Mouse (Mus musculus): ENCODE measurements around the gene Zfp651. TPM values are rescaled to one million over a fixed set of nuclear protein-coding genes. Genes with fewer than 3 reads are reported as not detected.

Zfp651 gene
- total and polyA plus RNA-seq, 2 experiments from 2014 or later, result 13.2 to 34.5 TPM

- DNase-seq (ENCODE audit: low spot score) (peak; percentile 78), ATAC-seq (ENCODE audit: insufficient read depth, low read depth) (peak; percentile 58)
- 3% methylated on average over 5 of the region's 5 CpGs for WGBS
- H3K9ac ChIP-seq (replicated peaks; ENCODE audit: low read depth, low read length), result no peak overlapping the region
- 0 out of 2 replicates have a peak, but pooled peaks cover 7% of the 10 kb centered on the region for H3K36me3 ChIP-seq (replicated peaks; ENCODE audit: control insufficient read depth, insufficient read depth, low read length)
- H3K27ac ChIP-seq (ENCODE audit: low read depth), result peak overlapping the region; percentile 92
- H3K9me3 ChIP-seq (replicated peaks; ENCODE audit: control insufficient read depth, low read length), result no peaks in the 10 kb centered on the region
- H3K4me3 ChIP-seq (ENCODE audit: low read depth, low read length), result peak overlapping the region; percentile 43
- no peak for TF ChIP-seq EP300 (IDR thresholded peaks at IDR 0.05; ENCODE audit: low read depth)
- TF ChIP-seq CTCF (IDR thresholded peaks at IDR 0.05; ENCODE audit: low read depth), result no peak
- H3K27me3 ChIP-seq (ENCODE audit: control insufficient read depth, insufficient read depth, low read length), result no peaks in the 10 kb centered on the region
- H3K4me2 ChIP-seq (ENCODE audit: low read depth, low read length), result peak overlapping the region; percentile 72
- peaks cover 33% of the 10 kb centered on the region for H3K4me1 ChIP-seq (ENCODE audit: control insufficient read depth, insufficient read depth)
Observed at GRCm38 (mm10) chr9:121791206-121791605, 32.1 kb downstream of the Zfp651 start.

GRCm38 (mm10) chr9:121791757-121792521, 32.8 kb downstream of the Zfp651 start, which contains the start of gene Hhatl:
Gene Hhatl, minus strand, starts transcription at chr9:121792507.
- no peaks in the 10 kb centered on the region for H3K27me3 ChIP-seq (ENCODE audit: control insufficient read depth, insufficient read depth, low read length)
- WGBS, result 22% methylated on average over 23 of the region's 24 CpGs
- TF ChIP-seq CTCF (IDR thresholded peaks at IDR 0.05; ENCODE audit: low read depth) (0 out of 2 replicates have a peak, but pooled peaks have one; percentile 1), EP300 (IDR thresholded peaks at IDR 0.05; ENCODE audit: low read depth) (no peak)
- peak within 1 kb of the TSS; percentile 92 for H3K27ac ChIP-seq (ENCODE audit: low read depth)
- H3K4me2 ChIP-seq (ENCODE audit: low read depth, low read length), result peak within 1 kb of the TSS; percentile 72
- no peaks in the 10 kb centered on the region for H3K9me3 ChIP-seq (replicated peaks; ENCODE audit: control insufficient read depth, low read length)
- H3K4me3 ChIP-seq (ENCODE audit: low read depth, low read length), result peak within 1 kb of the TSS; percentile 43
- DNase-seq (ENCODE audit: low spot score) (peak; percentile 44), ATAC-seq (ENCODE audit: insufficient read depth, low read depth) (peak; percentile 60)
- 0 out of 2 replicates have a peak, but pooled peaks cover 7% of the 10 kb centered on the region for H3K36me3 ChIP-seq (replicated peaks; ENCODE audit: control insufficient read depth, insufficient read depth, low read length)
- peak within 1 kb of the TSS; percentile 47 for H3K9ac ChIP-seq (replicated peaks; ENCODE audit: low read depth, low read length)
- peaks cover 33% of the 10 kb centered on the region for H3K4me1 ChIP-seq (ENCODE audit: control insufficient read depth, insufficient read depth)

- no peak overlapping the region for H3K4me3 ChIP-seq (ENCODE audit: low read depth, low read length)
- no peak overlapping the region for H3K4me2 ChIP-seq (ENCODE audit: low read depth, low read length)
- no peak overlapping the region for H3K9ac ChIP-seq (replicated peaks; ENCODE audit: low read depth, low read length)
- H3K9me3 ChIP-seq (replicated peaks; ENCODE audit: control insufficient read depth, low read length), result no peaks in the 10 kb centered on the region
- H3K4me1 ChIP-seq (ENCODE audit: control insufficient read depth, insufficient read depth), result peaks cover 40% of the 10 kb centered on the region
- peak; percentile 66 for ATAC-seq (ENCODE audit: insufficient read depth, low read depth)
- 67% methylated on average over 1 of the region's 1 CpGs for WGBS
- DNase-seq (ENCODE audit: low spot score), result peak; percentile 67
- H3K27me3 ChIP-seq (ENCODE audit: control insufficient read depth, insufficient read depth, low read length), result no peaks in the 10 kb centered on the region
- H3K27ac ChIP-seq (ENCODE audit: low read depth), result peak overlapping the region; percentile 76
- H3K36me3 ChIP-seq (replicated peaks; ENCODE audit: control insufficient read depth, insufficient read depth, low read length), result no peaks in the 10 kb centered on the region
- TF ChIP-seq EP300 (IDR thresholded peaks at IDR 0.05; ENCODE audit: low read depth), result no peak
- TF ChIP-seq CTCF (IDR thresholded peaks at IDR 0.05; ENCODE audit: low read depth), result no peak
Observed at GRCm38 (mm10) chr9:121794972-121795539, 35.9 kb downstream of the Zfp651 start.

GRCm38 (mm10) chr9:121797722-121798121, 38.6 kb downstream of the Zfp651 start:
- no peak for TF ChIP-seq CTCF (IDR thresholded peaks at IDR 0.05; ENCODE audit: low read depth)
- no peak for TF ChIP-seq EP300 (IDR thresholded peaks at IDR 0.05; ENCODE audit: low read depth)
- Histone ChIP-seq H3K4me2 (ENCODE audit: low read depth, low read length) (no peak overlapping the region), H3K9me3 (replicated peaks; ENCODE audit: control insufficient read depth, low read length) (no peaks in the 10 kb centered on the region), H3K9ac (replicated peaks; ENCODE audit: low read depth, low read length) (no peak overlapping the region), H3K4me3 (ENCODE audit: low read depth, low read length) (no peak overlapping the region), H3K27me3 (ENCODE audit: control insufficient read depth, insufficient read depth, low read length) (no peaks in the 10 kb centered on the region), H3K36me3 (replicated peaks; ENCODE audit: control insufficient read depth, insufficient read depth, low read length) (no peaks in the 10 kb centered on the region), H3K4me1 (ENCODE audit: control insufficient read depth, insufficient read depth) (peaks cover 28% of the 10 kb centered on the region), H3K27ac (ENCODE audit: low read depth) (no peak overlapping the region)
- WGBS, result 25% methylated on average over 12 of the region's 12 CpGs
- ATAC-seq (ENCODE audit: insufficient read depth, low read depth) (no peak), DNase-seq (ENCODE audit: low spot score) (no peak)

- 45% methylated on average over 5 of the region's 6 CpGs for WGBS
- DNase-seq (ENCODE audit: low spot score), result no peak
- no peak for ATAC-seq (ENCODE audit: insufficient read depth, low read depth)
- no peak overlapping the region for H3K4me3 ChIP-seq (ENCODE audit: low read depth, low read length)
- H3K27me3 ChIP-seq (ENCODE audit: control insufficient read depth, insufficient read depth, low read length), result no peaks in the 10 kb centered on the region
- H3K9ac ChIP-seq (replicated peaks; ENCODE audit: low read depth, low read length), result no peak overlapping the region
- peaks cover 21% of the 10 kb centered on the region for H3K4me1 ChIP-seq (ENCODE audit: control insufficient read depth, insufficient read depth)
- no peaks in the 10 kb centered on the region for H3K36me3 ChIP-seq (replicated peaks; ENCODE audit: control insufficient read depth, insufficient read depth, low read length)
- no peak overlapping the region for H3K4me2 ChIP-seq (ENCODE audit: low read depth, low read length)
- no peak overlapping the region for H3K27ac ChIP-seq (ENCODE audit: low read depth)
- TF ChIP-seq CTCF (IDR thresholded peaks at IDR 0.05; ENCODE audit: low read depth), result no peak
- no peak for TF ChIP-seq EP300 (IDR thresholded peaks at IDR 0.05; ENCODE audit: low read depth)
- no peaks in the 10 kb centered on the region for H3K9me3 ChIP-seq (replicated peaks; ENCODE audit: control insufficient read depth, low read length)
Observed at GRCm38 (mm10) chr9:121798887-121799520, 39.9 kb downstream of the Zfp651 start.
